Mouse (Mus musculus): ENCODE measurements around the gene Adamts17. TPM values are rescaled to one million over a fixed set of nuclear protein-coding genes. Genes with fewer than 3 reads are reported as not detected.

Adamts17 gene
- polyA plus RNA-seq, 1 experiment from 2014 or later, result 5.0 TPM

GRCm38 (mm10) chr7:66968661-66969060 is 129.1 kb downstream of the Adamts17 start:
- Histone ChIP-seq H3K27ac (no peak overlapping the region), H3K9ac (no peak overlapping the region), H3K4me2 (replicated peaks) (no peak overlapping the region), H3K4me3 (replicated peaks; ENCODE audit: low read length) (no peak overlapping the region), H3K27me3 (ENCODE audit: control insufficient read depth, insufficient read depth, low read length) (no peaks in the 10 kb centered on the region), H3K36me3 (replicated peaks; ENCODE audit: control insufficient read depth, insufficient read depth) (no peaks in the 10 kb centered on the region), H3K4me1 (replicated peaks; ENCODE audit: control insufficient read depth, insufficient read depth, low read length) (peaks cover 22% of the 10 kb centered on the region), H3K9me3 (ENCODE audit: control insufficient read depth, low read length) (no peaks in the 10 kb centered on the region)
- DNase-seq (ENCODE audit: low spot score), result no peak
- WGBS, result 83% methylated on average over 6 of the region's 6 CpGs
- ATAC-seq (ENCODE audit: low FRiP score), result no peak

- WGBS, result 77% methylated on average over 2 of the region's 2 CpGs
- DNase-seq (ENCODE audit: low spot score) (no peak), ATAC-seq (ENCODE audit: low FRiP score) (no peak)
- Histone ChIP-seq H3K4me3 (replicated peaks; ENCODE audit: low read length) (no peak overlapping the region), H3K27ac (no peak overlapping the region), H3K9me3 (ENCODE audit: control insufficient read depth, low read length) (no peaks in the 10 kb centered on the region), H3K9ac (no peak overlapping the region), H3K4me1 (replicated peaks; ENCODE audit: control insufficient read depth, insufficient read depth, low read length) (peaks cover 22% of the 10 kb centered on the region), H3K36me3 (replicated peaks; ENCODE audit: control insufficient read depth, insufficient read depth) (no peaks in the 10 kb centered on the region), H3K27me3 (ENCODE audit: control insufficient read depth, insufficient read depth, low read length) (no peaks in the 10 kb centered on the region), H3K4me2 (replicated peaks) (no peak overlapping the region)
Measured at GRCm38 (mm10) chr7:66969199-66969598, 129.7 kb downstream of the Adamts17 start.

GRCm38 (mm10) chr7:66970235-66970634 is 130.7 kb downstream of the Adamts17 start:
- H3K36me3 ChIP-seq (replicated peaks; ENCODE audit: control insufficient read depth, insufficient read depth), result no peaks in the 10 kb centered on the region
- ATAC-seq (ENCODE audit: low FRiP score) (no peak), DNase-seq (ENCODE audit: low spot score) (no peak)
- H3K27me3 ChIP-seq (ENCODE audit: control insufficient read depth, insufficient read depth, low read length), result no peaks in the 10 kb centered on the region
- peaks cover 22% of the 10 kb centered on the region for H3K4me1 ChIP-seq (replicated peaks; ENCODE audit: control insufficient read depth, insufficient read depth, low read length)
- H3K27ac ChIP-seq, result no peak overlapping the region
- no peak overlapping the region for H3K9ac ChIP-seq
- H3K4me2 ChIP-seq (replicated peaks), result no peak overlapping the region
- H3K9me3 ChIP-seq (ENCODE audit: control insufficient read depth, low read length), result no peaks in the 10 kb centered on the region
- WGBS, result 74% methylated on average over 2 of the region's 2 CpGs
- no peak overlapping the region for H3K4me3 ChIP-seq (replicated peaks; ENCODE audit: low read length)

- Histone ChIP-seq H3K4me1 (replicated peaks; ENCODE audit: control insufficient read depth, insufficient read depth, low read length) (peaks cover 17% of the 10 kb centered on the region), H3K27me3 (ENCODE audit: control insufficient read depth, insufficient read depth, low read length) (no peaks in the 10 kb centered on the region), H3K4me3 (replicated peaks; ENCODE audit: low read length) (no peak overlapping the region), H3K36me3 (replicated peaks; ENCODE audit: control insufficient read depth, insufficient read depth) (no peaks in the 10 kb centered on the region), H3K4me2 (replicated peaks) (no peak overlapping the region), H3K9ac (no peak overlapping the region), H3K27ac (no peak overlapping the region), H3K9me3 (ENCODE audit: control insufficient read depth, low read length) (no peaks in the 10 kb centered on the region)
- WGBS, result 81% methylated on average over 2 of the region's 2 CpGs
- ATAC-seq (ENCODE audit: low FRiP score) (no peak), DNase-seq (ENCODE audit: low spot score) (no peak)
Measured at GRCm38 (mm10) chr7:66970974-66971373, 131.4 kb downstream of the Adamts17 start.

GRCm38 (mm10) chr7:66974859-66975258 is 135.3 kb downstream of the Adamts17 start:
- no peaks in the 10 kb centered on the region for H3K36me3 ChIP-seq (replicated peaks; ENCODE audit: control insufficient read depth, insufficient read depth)
- ATAC-seq (ENCODE audit: low FRiP score), result no peak
- no peaks in the 10 kb centered on the region for H3K4me1 ChIP-seq (replicated peaks; ENCODE audit: control insufficient read depth, insufficient read depth, low read length)
- WGBS, result 77% methylated on average over 10 of the region's 10 CpGs
- H3K9me3 ChIP-seq (ENCODE audit: control insufficient read depth, low read length), result no peaks in the 10 kb centered on the region
- H3K27me3 ChIP-seq (ENCODE audit: control insufficient read depth, insufficient read depth, low read length), result no peaks in the 10 kb centered on the region
- no peak overlapping the region for H3K27ac ChIP-seq
- H3K9ac ChIP-seq, result no peak overlapping the region
- no peak overlapping the region for H3K4me3 ChIP-seq (replicated peaks; ENCODE audit: low read length)
- no peak for DNase-seq (ENCODE audit: low spot score)
- no peak overlapping the region for H3K4me2 ChIP-seq (replicated peaks)

GRCm38 (mm10) chr7:66976371-66976770 is 136.8 kb downstream of the Adamts17 start:
- Histone ChIP-seq H3K4me2 (replicated peaks) (no peak overlapping the region), H3K9me3 (ENCODE audit: control insufficient read depth, low read length) (no peaks in the 10 kb centered on the region), H3K27ac (no peak overlapping the region), H3K4me3 (replicated peaks; ENCODE audit: low read length) (no peak overlapping the region), H3K36me3 (replicated peaks; ENCODE audit: control insufficient read depth, insufficient read depth) (no peaks in the 10 kb centered on the region), H3K4me1 (replicated peaks; ENCODE audit: control insufficient read depth, insufficient read depth, low read length) (no peaks in the 10 kb centered on the region), H3K27me3 (ENCODE audit: control insufficient read depth, insufficient read depth, low read length) (no peaks in the 10 kb centered on the region), H3K9ac (no peak overlapping the region)
- WGBS, result 92% methylated on average over 9 of the region's 9 CpGs
- no peak for ATAC-seq (ENCODE audit: low FRiP score)
- DNase-seq (ENCODE audit: low spot score), result no peak

GRCm38 (mm10) chr7:66981591-66981990 is 142.1 kb downstream of the Adamts17 start:
- Histone ChIP-seq H3K27me3 (ENCODE audit: control insufficient read depth, insufficient read depth, low read length) (no peaks in the 10 kb centered on the region), H3K36me3 (replicated peaks; ENCODE audit: control insufficient read depth, insufficient read depth) (no peaks in the 10 kb centered on the region), H3K27ac (no peak overlapping the region), H3K9me3 (ENCODE audit: control insufficient read depth, low read length) (no peaks in the 10 kb centered on the region), H3K4me3 (replicated peaks; ENCODE audit: low read length) (no peak overlapping the region), H3K9ac (no peak overlapping the region), H3K4me2 (replicated peaks) (no peak overlapping the region), H3K4me1 (replicated peaks; ENCODE audit: control insufficient read depth, insufficient read depth, low read length) (no peaks in the 10 kb centered on the region)
- 87% methylated on average over 6 of the region's 6 CpGs for WGBS
- no peak for ATAC-seq (ENCODE audit: low FRiP score)
- DNase-seq (ENCODE audit: low spot score), result no peak

- Histone ChIP-seq H3K4me3 (replicated peaks; ENCODE audit: low read length) (no peak overlapping the region), H3K9me3 (ENCODE audit: control insufficient read depth, low read length) (no peaks in the 10 kb centered on the region)
Measured at GRCm38 (mm10) chr7:66982084-66982483, 142.5 kb downstream of the Adamts17 start.

GRCm38 (mm10) chr7:66987671-66988070 is 148.1 kb downstream of the Adamts17 start:
- 95% methylated on average over 4 of the region's 4 CpGs for WGBS
- no peak overlapping the region for H3K27ac ChIP-seq
- no peaks in the 10 kb centered on the region for H3K36me3 ChIP-seq (replicated peaks; ENCODE audit: control insufficient read depth, insufficient read depth)
- no peak overlapping the region for H3K4me2 ChIP-seq (replicated peaks)
- H3K4me1 ChIP-seq (replicated peaks; ENCODE audit: control insufficient read depth, insufficient read depth, low read length), result no peaks in the 10 kb centered on the region
- no peaks in the 10 kb centered on the region for H3K9me3 ChIP-seq (ENCODE audit: control insufficient read depth, low read length)
- no peak for ATAC-seq (ENCODE audit: low FRiP score)
- H3K27me3 ChIP-seq (ENCODE audit: control insufficient read depth, insufficient read depth, low read length), result no peaks in the 10 kb centered on the region
- no peak for DNase-seq (ENCODE audit: low spot score)
- H3K4me3 ChIP-seq (replicated peaks; ENCODE audit: low read length), result no peak overlapping the region
- H3K9ac ChIP-seq, result no peak overlapping the region

More at GRCm38 (mm10) chr7:66982084-66982483, 142.5 kb downstream of the Adamts17 start:
- Histone ChIP-seq H3K27ac (no peak overlapping the region), H3K27me3 (ENCODE audit: control insufficient read depth, insufficient read depth, low read length) (no peaks in the 10 kb centered on the region), H3K4me2 (replicated peaks) (no peak overlapping the region), H3K36me3 (replicated peaks; ENCODE audit: control insufficient read depth, insufficient read depth) (no peaks in the 10 kb centered on the region), H3K4me1 (replicated peaks; ENCODE audit: control insufficient read depth, insufficient read depth, low read length) (no peaks in the 10 kb centered on the region), H3K9ac (no peak overlapping the region)
- DNase-seq (ENCODE audit: low spot score), result no peak
- 74% methylated on average over 5 of the region's 5 CpGs for WGBS
- no peak for ATAC-seq (ENCODE audit: low FRiP score)

GRCm38 (mm10) chr7:66988441-66988840 is 148.9 kb downstream of the Adamts17 start:
- H3K4me2 ChIP-seq (replicated peaks), result no peak overlapping the region
- no peaks in the 10 kb centered on the region for H3K9me3 ChIP-seq (ENCODE audit: control insufficient read depth, low read length)
- DNase-seq (ENCODE audit: low spot score) (no peak), ATAC-seq (ENCODE audit: low FRiP score) (no peak)
- no peak overlapping the region for H3K4me3 ChIP-seq (replicated peaks; ENCODE audit: low read length)
- H3K4me1 ChIP-seq (replicated peaks; ENCODE audit: control insufficient read depth, insufficient read depth, low read length), result no peaks in the 10 kb centered on the region
- no peak overlapping the region for H3K27ac ChIP-seq
- H3K27me3 ChIP-seq (ENCODE audit: control insufficient read depth, insufficient read depth, low read length), result no peaks in the 10 kb centered on the region
- H3K9ac ChIP-seq, result no peak overlapping the region
- WGBS, result 96% methylated on average over 3 of the region's 3 CpGs
- no peaks in the 10 kb centered on the region for H3K36me3 ChIP-seq (replicated peaks; ENCODE audit: control insufficient read depth, insufficient read depth)

Data from hindbrain, embryonic 14.5 days (tissue).